Mouse (Mus musculus): Measurements from ENCODE around the gene Slc22a14.

GRCm38 (mm10) chr9:119143372-119143771 is 222.0 kb downstream of the Slc22a14 start:
- no peak for TF ChIP-seq EP300 (IDR thresholded peaks at IDR 0.05; ENCODE audit: insufficient read depth, low read depth, low read length)
- no peak for TF ChIP-seq POLR2A (IDR thresholded peaks at IDR 0.05; ENCODE audit: insufficient read depth, low read length)
- TF ChIP-seq CTCF (IDR thresholded peaks at IDR 0.05; ENCODE audit: low read depth, low read length), result peak; percentile 54
